Mouse (Mus musculus): ENCODE results near the gene Uts2r. TPM values are rescaled to one million over a fixed set of nuclear protein-coding genes. Genes with fewer than 3 reads are reported as not detected.

The Uts2r gene
- polyA plus RNA-seq, 2 experiments, result not detected

- H3K4me2 ChIP-seq (ENCODE audit: low read depth), result no peak overlapping the region
- H3K27me3 ChIP-seq (ENCODE audit: control insufficient read depth, insufficient read depth, low read length), result no peaks in the 10 kb centered on the region
- no peaks in the 10 kb centered on the region for H3K4me1 ChIP-seq (replicated peaks; ENCODE audit: control insufficient read depth in 2 of 2, insufficient read depth in 2 of 2, low read length in 1 of 2)
- DNase-seq (ENCODE audit: low read depth in 3 of 3, low spot score in 3 of 3) (peak; percentile 23 to 31 (median 24)), ATAC-seq (ENCODE audit: insufficient read depth) (peak; percentile 57; the same call in 1 of the 2 replicates)
- WGBS (ENCODE audit: insufficient replicate concordance), result 48% methylated on average over 12 of the region's 12 CpGs
- no peak overlapping the region for H3K9ac ChIP-seq (replicated peaks)
- no peak overlapping the region for H3K27ac ChIP-seq
- no peaks in the 10 kb centered on the region for H3K9me3 ChIP-seq (ENCODE audit: control insufficient read depth, low read length)
- no peak overlapping the region for H3K4me3 ChIP-seq (ENCODE audit: insufficient read depth in 1 of 2, low read depth in 2 of 2, low read length in 2 of 2)
- H3K36me3 ChIP-seq (replicated peaks; ENCODE audit: control insufficient read depth, insufficient read depth, low read depth), result no peaks in the 10 kb centered on the region
- TF ChIP-seq CTCF (IDR thresholded peaks at IDR 0.05; ENCODE audit: low read depth) (peak; percentile 99), EP300 (IDR thresholded peaks at IDR 0.05; ENCODE audit: low read depth) (no peak)
These were observed 16.5 kb downstream of the Uts2r start for GRCm38 (mm10) chr11:121176285-121177270.

DNA sequence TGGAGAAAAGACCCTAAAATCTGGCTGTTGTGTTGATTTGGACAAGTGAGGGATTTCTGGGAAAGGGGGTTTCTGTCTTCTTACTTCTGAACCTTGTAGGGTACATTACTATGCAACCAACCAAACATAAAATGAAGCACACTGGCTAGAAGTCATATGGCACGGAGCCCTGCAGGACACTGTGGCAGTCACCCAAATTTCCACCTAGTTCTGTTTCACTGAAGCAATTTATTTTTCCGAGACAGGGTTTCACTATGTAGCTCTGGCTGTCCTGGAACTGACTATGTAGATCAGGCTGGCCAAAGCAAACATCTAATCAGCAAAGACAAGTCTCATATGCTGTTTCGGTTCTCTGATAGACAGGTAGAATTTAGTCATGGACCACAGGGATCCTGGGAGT, 29.6 kb downstream of the Uts2r start:
- WGBS (ENCODE audit: insufficient replicate concordance), result 67% methylated on average over 3 of the region's 3 CpGs
- H3K27me3 ChIP-seq (ENCODE audit: control insufficient read depth, insufficient read depth, low read length), result no peaks in the 10 kb centered on the region

DNA sequence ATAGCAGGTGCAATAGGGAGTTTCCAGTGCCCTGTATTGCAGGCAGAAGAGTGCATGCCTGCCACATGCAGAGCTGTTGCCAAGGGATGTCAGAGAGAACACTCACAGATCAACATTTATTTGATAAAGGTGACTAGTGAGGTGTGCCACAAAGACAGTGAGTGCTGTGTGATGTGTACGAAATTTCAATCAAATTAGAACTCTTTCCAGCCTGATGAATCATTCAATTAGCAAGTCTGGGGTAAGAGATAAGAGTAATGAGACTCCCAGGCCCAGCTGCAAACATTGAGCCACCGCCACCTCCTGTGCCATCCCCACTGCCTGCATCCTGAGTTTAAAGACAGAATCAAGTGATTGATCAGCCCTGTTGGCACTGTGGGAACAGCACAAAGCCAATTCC, 32.7 kb downstream of the Uts2r start:
- no peak for DNase-seq (ENCODE audit: low read depth in 3 of 3, low spot score in 3 of 3)
- H3K36me3 ChIP-seq (replicated peaks; ENCODE audit: control insufficient read depth, insufficient read depth, low read depth), result no peaks in the 10 kb centered on the region
- 25% methylated on average over 2 of the region's 2 CpGs for WGBS (ENCODE audit: insufficient replicate concordance)
- no peaks in the 10 kb centered on the region for H3K4me1 ChIP-seq (replicated peaks; ENCODE audit: control insufficient read depth in 2 of 2, insufficient read depth in 2 of 2, low read length in 1 of 2)
- no peak overlapping the region for H3K4me2 ChIP-seq (ENCODE audit: low read depth)
- TF ChIP-seq CTCF (IDR thresholded peaks at IDR 0.05; ENCODE audit: low read depth) (no peak), EP300 (IDR thresholded peaks at IDR 0.05; ENCODE audit: low read depth) (no peak)
- ATAC-seq (ENCODE audit: insufficient read depth), result no peak
- no peaks in the 10 kb centered on the region for H3K27me3 ChIP-seq (ENCODE audit: control insufficient read depth, insufficient read depth, low read length)
- H3K9me3 ChIP-seq (ENCODE audit: control insufficient read depth, low read length), result no peaks in the 10 kb centered on the region
- H3K27ac ChIP-seq, result no peak overlapping the region
- no peak overlapping the region for H3K9ac ChIP-seq (replicated peaks)
- no peak overlapping the region for H3K4me3 ChIP-seq (ENCODE audit: insufficient read depth in 1 of 2, low read depth in 2 of 2, low read length in 2 of 2)

More for the DNA sequence above, 29.6 kb downstream of the Uts2r start:
- no peak overlapping the region for H3K27ac ChIP-seq
- no peaks in the 10 kb centered on the region for H3K4me1 ChIP-seq (replicated peaks; ENCODE audit: control insufficient read depth in 2 of 2, insufficient read depth in 2 of 2, low read length in 1 of 2)
- H3K4me2 ChIP-seq (ENCODE audit: low read depth), result no peak overlapping the region
- no peaks in the 10 kb centered on the region for H3K36me3 ChIP-seq (replicated peaks; ENCODE audit: control insufficient read depth, insufficient read depth, low read depth)
- no peak for DNase-seq (ENCODE audit: low read depth in 3 of 3, low spot score in 3 of 3)
- H3K9ac ChIP-seq (replicated peaks), result no peak overlapping the region
- ATAC-seq (ENCODE audit: insufficient read depth), result no peak
- no peaks in the 10 kb centered on the region for H3K9me3 ChIP-seq (ENCODE audit: control insufficient read depth, low read length)
- H3K4me3 ChIP-seq (ENCODE audit: insufficient read depth in 1 of 2, low read depth in 2 of 2, low read length in 2 of 2), result no peak overlapping the region
- TF ChIP-seq EP300 (IDR thresholded peaks at IDR 0.05; ENCODE audit: low read depth) (no peak), CTCF (IDR thresholded peaks at IDR 0.05; ENCODE audit: low read depth) (no peak)

GRCm38 (mm10) chr11:121193415-121193814, 33.3 kb downstream of the Uts2r start:
- DNase-seq (ENCODE audit: low read depth in 3 of 3, low spot score in 3 of 3), result no peak
- no peak overlapping the region for H3K4me2 ChIP-seq (ENCODE audit: low read depth)
- no peaks in the 10 kb centered on the region for H3K27me3 ChIP-seq (ENCODE audit: control insufficient read depth, insufficient read depth, low read length)
- no peak overlapping the region for H3K4me3 ChIP-seq (ENCODE audit: insufficient read depth in 1 of 2, low read depth in 2 of 2, low read length in 2 of 2)
- H3K9ac ChIP-seq (replicated peaks), result no peak overlapping the region
- H3K36me3 ChIP-seq (replicated peaks; ENCODE audit: control insufficient read depth, insufficient read depth, low read depth), result no peaks in the 10 kb centered on the region
- H3K4me1 ChIP-seq (replicated peaks; ENCODE audit: control insufficient read depth in 2 of 2, insufficient read depth in 2 of 2, low read length in 1 of 2), result no peaks in the 10 kb centered on the region
- TF ChIP-seq CTCF (IDR thresholded peaks at IDR 0.05; ENCODE audit: low read depth) (no peak), EP300 (IDR thresholded peaks at IDR 0.05; ENCODE audit: low read depth) (no peak)
- no peak overlapping the region for H3K27ac ChIP-seq
- ATAC-seq (ENCODE audit: insufficient read depth), result no peak
- WGBS (ENCODE audit: insufficient replicate concordance), result 61% methylated on average over 3 of the region's 3 CpGs
- no peaks in the 10 kb centered on the region for H3K9me3 ChIP-seq (ENCODE audit: control insufficient read depth, low read length)

DNA sequence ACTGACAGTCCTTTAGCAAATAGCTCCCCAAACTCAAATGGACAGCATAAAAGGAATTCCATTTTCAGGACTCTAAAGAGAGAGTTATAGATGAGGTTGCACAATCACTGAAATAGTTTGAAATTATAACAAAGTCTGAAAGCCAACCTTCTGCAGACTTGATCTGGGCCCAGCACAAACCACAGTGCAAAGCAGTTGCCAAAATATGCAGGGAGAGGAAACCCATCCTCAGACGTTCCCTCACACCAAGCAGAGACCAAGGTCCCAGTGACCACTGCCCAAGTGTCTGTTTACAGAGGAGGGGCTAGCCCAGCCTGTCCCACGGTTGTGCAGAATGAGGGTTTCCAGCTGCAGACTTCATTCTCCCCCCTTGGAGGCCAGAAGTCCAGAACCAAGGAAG, 38.6 kb downstream of the Uts2r start:
- no peaks in the 10 kb centered on the region for H3K36me3 ChIP-seq (replicated peaks; ENCODE audit: control insufficient read depth, insufficient read depth, low read depth)
- H3K9me3 ChIP-seq (ENCODE audit: control insufficient read depth, low read length), result no peaks in the 10 kb centered on the region
- H3K9ac ChIP-seq (replicated peaks), result no peak overlapping the region
- peaks cover 0 to 4% of the 10 kb centered on the region in 2 experiments; a peak in 2 of 4 replicates for H3K4me1 ChIP-seq (replicated peaks; ENCODE audit: control insufficient read depth in 2 of 2, insufficient read depth in 2 of 2, low read length in 1 of 2)
- ATAC-seq (ENCODE audit: insufficient read depth), result no peak
- no peaks in the 10 kb centered on the region for H3K27me3 ChIP-seq (ENCODE audit: control insufficient read depth, insufficient read depth, low read length)
- no peak overlapping the region for H3K27ac ChIP-seq
- WGBS (ENCODE audit: insufficient replicate concordance), result 52% methylated on average over 2 of the region's 2 CpGs
- no peak for DNase-seq (ENCODE audit: low read depth in 3 of 3, low spot score in 3 of 3)
- H3K4me2 ChIP-seq (ENCODE audit: low read depth), result no peak overlapping the region
- TF ChIP-seq CTCF (IDR thresholded peaks at IDR 0.05; ENCODE audit: low read depth), result no peak
- TF ChIP-seq EP300 (IDR thresholded peaks at IDR 0.05; ENCODE audit: low read depth), result no peak
- no peak overlapping the region for H3K4me3 ChIP-seq (ENCODE audit: insufficient read depth in 1 of 2, low read depth in 2 of 2, low read length in 2 of 2)

All from liver, embryonic 14.5 days (tissue).